Mouse (Mus musculus): ENCODE measurements at regions not wholly inside any gene's neighbourhood (a gene's known extent, or its start where the extent isn't known, plus 50 kb on each side); places are given as distances from the start of the nearest gene placed in this dataset.

DNA sequence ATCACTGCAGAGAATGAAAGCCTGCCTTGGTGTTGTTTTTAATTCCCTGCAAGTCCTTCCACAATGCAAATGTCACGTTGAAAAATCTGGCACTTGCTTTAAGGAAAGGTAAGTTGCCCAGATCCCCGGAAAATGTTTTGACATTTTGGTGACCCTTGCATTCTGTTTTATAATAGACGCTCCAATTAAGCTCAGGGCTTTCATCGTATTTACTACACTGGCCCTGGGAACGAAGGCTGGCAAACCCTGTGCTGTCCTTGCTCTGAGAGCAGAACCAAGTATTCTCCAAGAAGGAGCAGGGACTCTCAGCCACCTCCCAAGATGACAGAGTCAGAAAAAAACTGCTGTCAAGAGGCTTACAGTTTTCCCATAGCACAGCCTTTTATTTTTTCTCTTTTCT lies 305.9 kb downstream of the Kctd12 start:
- Histone ChIP-seq H3K27ac (replicated peaks; ENCODE audit: low read depth, low read length) (no peak overlapping the region), H3K9ac (ENCODE audit: low read depth, low read length) (no peak overlapping the region), H3K36me3 (ENCODE audit: control insufficient read depth, insufficient read depth, low read length) (no peaks in the 10 kb centered on the region), H3K9me3 (ENCODE audit: control insufficient read depth, low read length) (no peaks in the 10 kb centered on the region), H3K4me1 (ENCODE audit: control insufficient read depth, insufficient read depth, low read length) (no peaks in the 10 kb centered on the region), H3K27me3 (replicated peaks; ENCODE audit: control insufficient read depth, insufficient read depth, low read length) (no peaks in the 10 kb centered on the region), H3K4me2 (ENCODE audit: low read depth, low read length) (no peak overlapping the region), H3K4me3 (ENCODE audit: low read depth, low read length) (no peak overlapping the region)
- ATAC-seq (ENCODE audit: low read depth) (no peak), DNase-seq (ENCODE audit: low spot score) (peak; percentile 17)
- WGBS: 48% methylated on average over 5 of the region's 5 CpGs

DNA sequence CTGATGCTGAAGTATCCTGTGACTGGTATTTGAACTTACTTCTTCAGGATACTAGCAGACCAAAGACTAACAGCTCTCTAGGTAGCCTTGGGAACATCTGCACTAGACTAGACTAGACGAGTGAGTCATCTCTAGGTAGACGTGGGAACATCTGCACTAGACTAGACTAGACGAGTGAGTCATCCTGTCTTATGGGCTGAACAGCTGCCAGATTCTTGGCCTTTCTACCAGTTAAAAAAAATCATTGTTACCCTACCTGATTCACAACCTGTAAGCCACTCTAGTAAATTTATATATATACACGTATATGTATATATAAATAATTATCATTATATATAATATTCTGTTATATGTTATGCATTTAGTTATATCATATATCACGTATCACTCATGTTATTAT lies 307.8 kb downstream of the Kctd12 start:
- H3K9me3 ChIP-seq (ENCODE audit: control insufficient read depth, low read length): no peaks in the 10 kb centered on the region
- DNase-seq (ENCODE audit: low spot score) (no peak), ATAC-seq (ENCODE audit: low read depth) (no peak)
- H3K4me1 ChIP-seq (ENCODE audit: control insufficient read depth, insufficient read depth, low read length): no peaks in the 10 kb centered on the region
- WGBS: 76% methylated on average over 5 of the region's 5 CpGs
- H3K27me3 ChIP-seq (replicated peaks; ENCODE audit: control insufficient read depth, insufficient read depth, low read length): no peaks in the 10 kb centered on the region
- H3K4me2 ChIP-seq (ENCODE audit: low read depth, low read length): no peak overlapping the region
- H3K36me3 ChIP-seq (ENCODE audit: control insufficient read depth, insufficient read depth, low read length): no peaks in the 10 kb centered on the region
- no peak overlapping the region for H3K27ac ChIP-seq (replicated peaks; ENCODE audit: low read depth, low read length)
- H3K9ac ChIP-seq (ENCODE audit: low read depth, low read length): no peak overlapping the region
- no peak overlapping the region for H3K4me3 ChIP-seq (ENCODE audit: low read depth, low read length)

DNA sequence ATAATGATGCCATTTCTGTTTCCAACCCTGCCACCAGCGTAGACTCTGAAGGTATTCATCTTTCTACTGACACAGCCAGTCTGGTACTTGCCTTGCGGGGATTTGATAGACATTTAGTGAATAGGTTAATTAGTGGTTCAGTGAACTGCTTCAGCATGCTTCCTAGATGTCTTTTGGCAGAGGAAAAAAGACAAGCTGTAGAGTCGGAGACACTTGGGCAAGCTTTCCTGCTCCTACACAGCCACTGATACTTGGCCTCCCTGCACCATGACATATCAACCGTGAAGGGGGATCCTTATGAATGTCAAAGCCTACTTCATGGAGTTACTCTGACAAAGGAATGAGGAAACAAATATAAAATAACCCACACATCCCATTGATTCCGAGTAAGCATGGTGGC lies 308.7 kb downstream of the Kctd12 start:
- 61% methylated on average over 5 of the region's 5 CpGs for WGBS
- Histone ChIP-seq H3K9ac (ENCODE audit: low read depth, low read length) (no peak overlapping the region), H3K9me3 (ENCODE audit: control insufficient read depth, low read length) (no peaks in the 10 kb centered on the region), H3K27ac (replicated peaks; ENCODE audit: low read depth, low read length) (no peak overlapping the region), H3K4me3 (ENCODE audit: low read depth, low read length) (no peak overlapping the region), H3K27me3 (replicated peaks; ENCODE audit: control insufficient read depth, insufficient read depth, low read length) (no peaks in the 10 kb centered on the region), H3K4me2 (ENCODE audit: low read depth, low read length) (no peak overlapping the region), H3K36me3 (ENCODE audit: control insufficient read depth, insufficient read depth, low read length) (no peaks in the 10 kb centered on the region), H3K4me1 (ENCODE audit: control insufficient read depth, insufficient read depth, low read length) (no peaks in the 10 kb centered on the region)
- ATAC-seq (ENCODE audit: low read depth): no peak
- peak; percentile 39 for DNase-seq (ENCODE audit: low spot score)

DNA sequence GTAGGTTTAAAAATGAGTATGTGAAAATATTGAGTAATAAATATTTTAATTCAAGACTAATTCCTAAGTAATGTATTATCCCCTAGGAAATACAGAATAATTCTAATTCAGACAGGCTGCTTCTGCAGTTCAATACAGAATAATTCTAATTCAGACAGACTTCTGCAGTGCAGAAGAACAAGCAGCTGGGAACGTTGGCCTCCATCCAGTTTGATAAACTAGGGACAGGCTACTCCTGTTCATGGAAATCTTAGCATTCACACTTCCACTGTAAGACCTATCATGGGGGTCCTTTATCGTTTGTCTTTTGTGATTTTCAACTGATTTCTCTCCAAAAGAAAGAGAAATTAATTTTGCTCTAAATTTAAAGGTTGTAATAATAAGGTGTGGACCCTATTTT lies 319.2 kb downstream of the Kctd12 start:
- no peak overlapping the region for H3K27ac ChIP-seq (replicated peaks; ENCODE audit: low read depth, low read length)
- H3K4me2 ChIP-seq (ENCODE audit: low read depth, low read length): no peak overlapping the region
- no peaks in the 10 kb centered on the region for H3K9me3 ChIP-seq (ENCODE audit: control insufficient read depth, low read length)
- ATAC-seq (ENCODE audit: low read depth) (no peak), DNase-seq (ENCODE audit: low spot score) (peak; percentile 37)
- no peaks in the 10 kb centered on the region for H3K36me3 ChIP-seq (ENCODE audit: control insufficient read depth, insufficient read depth, low read length)
- H3K9ac ChIP-seq (ENCODE audit: low read depth, low read length): no peak overlapping the region
- H3K4me1 ChIP-seq (ENCODE audit: control insufficient read depth, insufficient read depth, low read length): no peaks in the 10 kb centered on the region
- no peaks in the 10 kb centered on the region for H3K27me3 ChIP-seq (replicated peaks; ENCODE audit: control insufficient read depth, insufficient read depth, low read length)
- H3K4me3 ChIP-seq (ENCODE audit: low read depth, low read length): no peak overlapping the region
- WGBS: 73% methylated on average over 2 of the region's 2 CpGs

DNA sequence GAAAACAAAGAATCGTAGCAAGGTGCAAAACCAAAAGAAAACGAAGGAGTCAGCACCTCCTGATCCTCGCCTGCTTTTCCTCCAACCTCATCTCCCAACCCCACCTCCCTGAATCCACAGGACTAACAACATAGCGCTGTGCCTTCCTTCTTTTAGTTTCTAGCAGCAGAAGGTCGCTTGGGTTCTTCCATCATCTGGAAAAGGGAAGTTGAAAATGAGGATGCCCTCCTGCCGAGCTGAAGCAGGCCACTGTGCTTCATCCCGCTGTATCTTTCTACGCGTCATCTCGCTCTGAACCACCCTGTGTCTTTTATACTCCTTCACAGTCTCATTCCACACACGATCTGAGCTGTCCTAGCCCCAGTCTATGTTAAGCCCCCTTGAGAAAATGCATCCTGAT lies 322.1 kb downstream of the Kctd12 start:
- H3K4me3 ChIP-seq (ENCODE audit: low read depth, low read length): no peak overlapping the region
- H3K36me3 ChIP-seq (ENCODE audit: control insufficient read depth, insufficient read depth, low read length): no peaks in the 10 kb centered on the region
- H3K9ac ChIP-seq (ENCODE audit: low read depth, low read length): no peak overlapping the region
- no peak for ATAC-seq (ENCODE audit: low read depth)
- H3K9me3 ChIP-seq (ENCODE audit: control insufficient read depth, low read length): no peaks in the 10 kb centered on the region
- H3K27ac ChIP-seq (replicated peaks; ENCODE audit: low read depth, low read length): no peak overlapping the region
- no peaks in the 10 kb centered on the region for H3K27me3 ChIP-seq (replicated peaks; ENCODE audit: control insufficient read depth, insufficient read depth, low read length)
- no peak for DNase-seq (ENCODE audit: low spot score)
- WGBS: 82% methylated on average over 11 of the region's 11 CpGs
- no peaks in the 10 kb centered on the region for H3K4me1 ChIP-seq (ENCODE audit: control insufficient read depth, insufficient read depth, low read length)
- no peak overlapping the region for H3K4me2 ChIP-seq (ENCODE audit: low read depth, low read length)

- no peak overlapping the region for H3K9ac ChIP-seq (ENCODE audit: low read depth, low read length)
These were observed 326.2 kb downstream of the Kctd12 start for GRCm38 (mm10) chr14:102656235-102656634.

GRCm38 (mm10) chr14:102629601-102630000 lies 352.8 kb downstream of the Kctd12 start:
- Histone ChIP-seq H3K27me3 (replicated peaks; ENCODE audit: control insufficient read depth, insufficient read depth, low read length) (no peaks in the 10 kb centered on the region), H3K4me1 (ENCODE audit: control insufficient read depth, insufficient read depth, low read length) (no peaks in the 10 kb centered on the region), H3K4me2 (ENCODE audit: low read depth, low read length) (no peak overlapping the region), H3K9ac (ENCODE audit: low read depth, low read length) (no peak overlapping the region), H3K27ac (replicated peaks; ENCODE audit: low read depth, low read length) (no peak overlapping the region), H3K4me3 (ENCODE audit: low read depth, low read length) (no peak overlapping the region), H3K9me3 (ENCODE audit: control insufficient read depth, low read length) (no peaks in the 10 kb centered on the region), H3K36me3 (ENCODE audit: control insufficient read depth, insufficient read depth, low read length) (no peaks in the 10 kb centered on the region)
- ATAC-seq (ENCODE audit: low read depth): peak; percentile 65; the same call in 1 of the 2 replicates
- 42% methylated on average over 2 of the region's 2 CpGs for WGBS
- DNase-seq (ENCODE audit: low spot score): peak; percentile 78

More at GRCm38 (mm10) chr14:102656235-102656634, 326.2 kb downstream of the Kctd12 start:
- H3K27ac ChIP-seq (replicated peaks; ENCODE audit: low read depth, low read length): no peak overlapping the region
- H3K27me3 ChIP-seq (replicated peaks; ENCODE audit: control insufficient read depth, insufficient read depth, low read length): no peaks in the 10 kb centered on the region
- H3K9me3 ChIP-seq (ENCODE audit: control insufficient read depth, low read length): no peaks in the 10 kb centered on the region
- H3K4me2 ChIP-seq (ENCODE audit: low read depth, low read length): no peak overlapping the region
- WGBS: 43% methylated on average over 1 of the region's 1 CpGs
- ATAC-seq (ENCODE audit: low read depth): no peak
- H3K4me1 ChIP-seq (ENCODE audit: control insufficient read depth, insufficient read depth, low read length): no peaks in the 10 kb centered on the region
- H3K36me3 ChIP-seq (ENCODE audit: control insufficient read depth, insufficient read depth, low read length): no peaks in the 10 kb centered on the region
- no peak overlapping the region for H3K4me3 ChIP-seq (ENCODE audit: low read depth, low read length)
- no peak for DNase-seq (ENCODE audit: low spot score)

- H3K36me3 ChIP-seq (ENCODE audit: control insufficient read depth, insufficient read depth, low read length): no peaks in the 10 kb centered on the region
- H3K4me1 ChIP-seq (ENCODE audit: control insufficient read depth, insufficient read depth, low read length): peaks cover 5% of the 10 kb centered on the region; the same call in 1 of the 2 replicates
- H3K9me3 ChIP-seq (ENCODE audit: control insufficient read depth, low read length): no peaks in the 10 kb centered on the region
- H3K4me3 ChIP-seq (ENCODE audit: low read depth, low read length): no peak overlapping the region
- no peak for DNase-seq (ENCODE audit: low spot score)
- H3K9ac ChIP-seq (ENCODE audit: low read depth, low read length): no peak overlapping the region
- H3K27ac ChIP-seq (replicated peaks; ENCODE audit: low read depth, low read length): no peak overlapping the region
- no peak overlapping the region for H3K4me2 ChIP-seq (ENCODE audit: low read depth, low read length)
- H3K27me3 ChIP-seq (replicated peaks; ENCODE audit: control insufficient read depth, insufficient read depth, low read length): no peaks in the 10 kb centered on the region
- no peak for ATAC-seq (ENCODE audit: low read depth)
These were observed 360.9 kb downstream of the Kctd12 start for GRCm38 (mm10) chr14:102621546-102621945.

- peak; percentile 73 for DNase-seq (ENCODE audit: low spot score)
These were observed 363.4 kb downstream of the Kctd12 start for GRCm38 (mm10) chr14:102619056-102619455.

More at GRCm38 (mm10) chr14:102619056-102619455, 363.4 kb downstream of the Kctd12 start:
- WGBS: 19% methylated on average over 4 of the region's 4 CpGs
- no peaks in the 10 kb centered on the region for H3K36me3 ChIP-seq (ENCODE audit: control insufficient read depth, insufficient read depth, low read length)
- no peak overlapping the region for H3K9ac ChIP-seq (ENCODE audit: low read depth, low read length)
- H3K27me3 ChIP-seq (replicated peaks; ENCODE audit: control insufficient read depth, insufficient read depth, low read length): no peaks in the 10 kb centered on the region
- H3K27ac ChIP-seq (replicated peaks; ENCODE audit: low read depth, low read length): peak overlapping the region; percentile 58; the same call in 1 of the 2 replicates
- H3K4me2 ChIP-seq (ENCODE audit: low read depth, low read length): no peak overlapping the region
- H3K4me1 ChIP-seq (ENCODE audit: control insufficient read depth, insufficient read depth, low read length): peaks cover 5% of the 10 kb centered on the region; the same call in 1 of the 2 replicates
- no peaks in the 10 kb centered on the region for H3K9me3 ChIP-seq (ENCODE audit: control insufficient read depth, low read length)
- H3K4me3 ChIP-seq (ENCODE audit: low read depth, low read length): no peak overlapping the region
- ATAC-seq (ENCODE audit: low read depth): no peak
